In genomic region chr1:132921071-132921470, GRCm38 (mm10) we compare ENCODE assay signal across 11 mouse cellular contexts. TPM values are rescaled to one million over a fixed set of nuclear protein-coding genes. Genes with fewer than 3 reads are reported as not detected.
DNase-seq lines count a peak whose midpoint lies in the region; ATAC-seq lines count a peak whose summit lies in the region.
"Had no signal": no experiment of that assay in that cellular context is flagged by ENCODE, and none has a peak within 500 bp of the region (broad histone marks: within the 10 kb centered on the region; RNA-seq: fewer than 3 reads in every experiment).

No protein-coding gene starts in this region.

- no peak for ATAC-seq in kidney, embryonic 14.5 days (ENCODE audit: low FRiP score, low TSS enrichment)
- peak; percentile 54; the same call in 1 of the 2 replicates for ATAC-seq in forebrain, embryonic 13.5 days
- ATAC-seq in midbrain, embryonic 13.5 days, result peak; percentile 78

- 0 out of 2 replicates have a peak overlapping the region, but pooled peaks have one; percentile 19 for H3K4me2 ChIP-seq in kidney, embryonic 14.5 days (replicated peaks; ENCODE audit: low read depth, low read length)
- peak overlapping the region; percentile 41 for H3K4me2 ChIP-seq in forebrain, embryonic 13.5 days
- H3K4me2 ChIP-seq in midbrain, embryonic 13.5 days (replicated peaks), result peak overlapping the region; percentile 35
- H3K4me2 ChIP-seq: liver, embryonic 15.5 days had no signal

- no peaks in the 10 kb centered on the region for H3K9me3 ChIP-seq in kidney, embryonic 14.5 days (ENCODE audit: control insufficient read depth, low read length)
- H3K9me3 ChIP-seq in forebrain, embryonic 13.5 days (replicated peaks), result no peaks in the 10 kb centered on the region
- no peaks in the 10 kb centered on the region for H3K9me3 ChIP-seq in midbrain, embryonic 13.5 days
- H3K9me3 ChIP-seq: liver, embryonic 15.5 days had no signal

- H3K27ac ChIP-seq in kidney, embryonic 14.5 days (ENCODE audit: low read depth, low read length), result no peak overlapping the region
- H3K27ac ChIP-seq in forebrain, embryonic 13.5 days, result peak overlapping the region; percentile 74
- H3K27ac ChIP-seq in midbrain, embryonic 13.5 days, result peak overlapping the region; percentile 83
- H3K27ac ChIP-seq: liver, embryonic 15.5 days had no signal

- H3K36me3 ChIP-seq in kidney, embryonic 14.5 days (ENCODE audit: control insufficient read depth, insufficient read depth, low read length), result no peaks in the 10 kb centered on the region
- H3K36me3 ChIP-seq in forebrain, embryonic 13.5 days (ENCODE audit: poor library complexity, severe bottlenecking), result no peaks in the 10 kb centered on the region
- H3K36me3 ChIP-seq in midbrain, embryonic 13.5 days, result no peaks in the 10 kb centered on the region
- H3K36me3 ChIP-seq: liver, embryonic 15.5 days had no signal

- 10% methylated on average over 13 of the region's 13 CpGs for WGBS in kidney, embryonic 14.5 days
- WGBS in forebrain, embryonic 13.5 days, result 1% methylated on average over 13 of the region's 13 CpGs
- 3% methylated on average over 13 of the region's 13 CpGs for whole genome bisulfite sequencing in midbrain, embryonic 13.5 days

- H3K4me1 ChIP-seq in kidney, embryonic 14.5 days (ENCODE audit: control insufficient read depth, insufficient read depth, low read length), result no peaks in the 10 kb centered on the region
- peaks cover 51% of the 10 kb centered on the region for H3K4me1 ChIP-seq in forebrain, embryonic 13.5 days
- H3K4me1 ChIP-seq in midbrain, embryonic 13.5 days (replicated peaks), result peaks cover 54% of the 10 kb centered on the region
- H3K4me1 ChIP-seq: liver, embryonic 15.5 days had no signal

- no peak for DNase-seq in kidney, postnatal 14 days
- DNase-seq in R1 (ENCODE audit: low read depth, low spot score), result peak; percentile 67
- DNase-seq in gastrocnemius, postnatal 25 days, result no peak
- DNase-seq in cerebellum, adult 11 months, result no peak
- no peak for DNase-seq in right cerebral cortex, adult 2 months (ENCODE audit: low spot score in 2 of 2)
- DNase-seq: cerebellum, postnatal 10 days had no signal

- no peaks in the 10 kb centered on the region; the same call in 1 of the 2 replicates for H3K27me3 ChIP-seq in kidney, embryonic 14.5 days (ENCODE audit: control insufficient read depth, insufficient read depth, low read length)
- no peaks in the 10 kb centered on the region for H3K27me3 ChIP-seq in forebrain, embryonic 13.5 days
- H3K27me3 ChIP-seq in midbrain, embryonic 13.5 days, result no peaks in the 10 kb centered on the region

- no peak overlapping the region for H3K4me3 ChIP-seq in kidney, embryonic 14.5 days (ENCODE audit: low read length)
- H3K4me3 ChIP-seq in forebrain, embryonic 13.5 days, result no peak overlapping the region
- H3K4me3 ChIP-seq in midbrain, embryonic 13.5 days (replicated peaks), result no peak overlapping the region
- H3K4me3 ChIP-seq: liver, embryonic 15.5 days had no signal

- H3K9ac ChIP-seq in kidney, embryonic 14.5 days (ENCODE audit: low read depth, low read length), result no peak overlapping the region
- H3K9ac ChIP-seq in forebrain, embryonic 13.5 days, result peak overlapping the region; percentile 45
- peak overlapping the region; percentile 42 for H3K9ac ChIP-seq in midbrain, embryonic 13.5 days (replicated peaks)
- H3K9ac ChIP-seq: liver, embryonic 15.5 days had no signal

RNA-seq across cellular contexts. Expression of gene Lrrn2, which starts 41.0 kb away (rescaled TPM):
- polyA plus RNA-seq in kidney, embryonic 14.5 days (2014; fragmentation: Nextera tagmentation; extraction: Ambion mirVana), result 2.4 and 4.1 TPM in 2 replicates
- 22.2 and 25.6 TPM in 2 replicates for polyA plus RNA-seq in forebrain, embryonic 13.5 days (2015; fragmentation: Nextera tagmentation; extraction: Ambion mirVana)
- polyA plus RNA-seq in midbrain, embryonic 13.5 days (2015; fragmentation: Nextera tagmentation; extraction: Ambion mirVana), result 29.8 and 30.3 TPM in 2 replicates
- total RNA-seq in gastrocnemius, postnatal 25 days (2021), result 1 to 10 TPM; 1.1 to 1.3 TPM
- total RNA-seq: MEL had no signal
